Mouse (Mus musculus) lung, adult 2 months (tissue): ENCODE results near the gene Mrpl35.

ENCODE experiments used
- CTCF ChIP-seq: fragments of 200-500 bp; IDR thresholded peaks from 2 replicates; pipeline ENCODE4 v1.5.1; 2011; ENCODE audit warnings: mild to moderate bottlenecking, low read length, control low read depth; ENCODE audit not compliant: insufficient read depth
- POLR2A ChIP-seq: fragments of 200-500 bp; IDR thresholded peaks from 2 replicates; pipeline ENCODE4 v1.6.1; 2011; ENCODE audit warnings: low read depth, mild to moderate bottlenecking, control low read depth, low read length, borderline replicate concordance; ENCODE audit errors: extremely low read depth

DNA sequence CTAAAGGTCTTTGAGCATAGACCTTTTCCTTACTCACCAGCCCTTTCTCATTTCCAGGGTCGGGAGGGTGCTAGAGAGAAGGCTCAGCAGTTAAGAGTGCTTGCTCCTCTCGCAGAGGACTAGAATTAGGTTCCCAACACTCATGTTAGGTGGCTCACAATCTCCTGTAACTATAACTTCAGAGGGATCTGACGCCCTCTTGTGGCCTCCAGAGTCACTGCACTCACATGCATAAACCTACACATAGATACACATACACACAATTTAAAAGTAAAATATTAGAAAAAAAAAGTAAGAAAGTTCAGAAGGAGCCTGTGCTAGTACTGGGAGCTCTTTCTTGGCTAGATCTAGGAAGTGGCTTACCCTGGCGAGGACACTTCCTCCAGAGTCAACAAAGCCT is 55.5 kb downstream of the Mrpl35 start:
- no peak for TF ChIP-seq CTCF
- no peak for TF ChIP-seq POLR2A
